Mouse (Mus musculus): ENCODE measurements around the gene Uggt2. TPM values are rescaled to one million over a fixed set of nuclear protein-coding genes. Genes with fewer than 3 reads are reported as not detected.
"Not testable (repeated sequence)": the region's sequence is repeated elsewhere in the genome, so short reads cannot be mapped to it uniquely, and the experiment has no call there.

The Uggt2 gene
- polyA plus RNA-seq, 1 experiment: 34.1 TPM

DNA sequence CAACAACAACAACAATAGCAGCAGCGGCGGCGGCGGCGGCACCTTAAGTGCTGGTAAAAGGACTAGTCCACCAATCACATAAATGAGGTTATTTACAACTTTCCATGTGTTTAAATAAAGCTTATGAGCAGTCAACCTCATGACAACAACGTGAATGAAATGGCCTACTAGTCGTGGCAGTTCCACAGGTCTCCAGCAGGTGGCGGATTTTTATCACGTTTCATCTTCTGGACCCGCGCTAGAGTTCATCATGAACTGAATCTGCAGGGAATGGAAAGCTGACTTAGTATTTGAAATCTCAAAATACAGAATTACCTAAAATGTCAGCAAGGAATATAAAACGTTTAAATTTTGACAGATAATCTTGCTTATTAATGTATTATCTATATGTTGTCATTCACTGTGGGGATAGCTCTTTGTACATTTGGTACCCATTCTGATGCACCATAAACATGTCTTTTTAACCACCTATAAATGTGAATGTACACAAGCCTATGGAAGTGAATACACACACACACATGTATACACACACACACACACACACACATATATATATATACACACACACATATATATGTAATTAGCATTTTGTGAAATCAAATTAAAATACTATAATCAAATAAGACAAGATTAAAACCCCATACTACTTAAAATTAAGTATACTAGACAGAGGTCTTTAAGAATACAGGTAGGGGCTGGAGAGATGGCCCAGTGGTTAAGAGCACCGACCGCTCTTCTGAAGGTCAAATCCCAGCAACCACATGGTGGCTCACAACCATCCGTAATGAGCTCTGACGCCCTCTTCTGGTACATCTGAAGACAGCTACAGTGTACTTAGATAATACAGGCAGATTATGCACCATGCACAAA is 112.3 kb downstream of the Uggt2 start:
- Histone ChIP-seq H3K27ac (ENCODE audit: insufficient read depth, low read length) (no peak overlapping the region), H3K4me3 (ENCODE audit: insufficient read depth, low read length) (no peak overlapping the region), H3K4me1 (ENCODE audit: control insufficient read depth, insufficient read depth, low read length) (no peaks in the 10 kb centered on the region)
- no peak for TF ChIP-seq POLR2A (IDR thresholded peaks at IDR 0.05; ENCODE audit: low read depth, low read length)
- TF ChIP-seq CTCF (IDR thresholded peaks at IDR 0.05; ENCODE audit: borderline replicate concordance, insufficient read depth, low read length): peak; percentile 41; the same call in 1 of the 2 replicates

- Histone ChIP-seq H3K27ac (ENCODE audit: insufficient read depth, low read length) (no peak overlapping the region), H3K4me1 (ENCODE audit: control insufficient read depth, insufficient read depth, low read length) (no peaks in the 10 kb centered on the region), H3K4me3 (ENCODE audit: insufficient read depth, low read length) (no peak overlapping the region)
- TF ChIP-seq POLR2A (IDR thresholded peaks at IDR 0.05; ENCODE audit: low read depth, low read length) (no peak), CTCF (IDR thresholded peaks at IDR 0.05; ENCODE audit: borderline replicate concordance, insufficient read depth, low read length) (no peak)
Measured at GRCm38 (mm10) chr14:118984161-118984560, 115.1 kb downstream of the Uggt2 start.

DNA sequence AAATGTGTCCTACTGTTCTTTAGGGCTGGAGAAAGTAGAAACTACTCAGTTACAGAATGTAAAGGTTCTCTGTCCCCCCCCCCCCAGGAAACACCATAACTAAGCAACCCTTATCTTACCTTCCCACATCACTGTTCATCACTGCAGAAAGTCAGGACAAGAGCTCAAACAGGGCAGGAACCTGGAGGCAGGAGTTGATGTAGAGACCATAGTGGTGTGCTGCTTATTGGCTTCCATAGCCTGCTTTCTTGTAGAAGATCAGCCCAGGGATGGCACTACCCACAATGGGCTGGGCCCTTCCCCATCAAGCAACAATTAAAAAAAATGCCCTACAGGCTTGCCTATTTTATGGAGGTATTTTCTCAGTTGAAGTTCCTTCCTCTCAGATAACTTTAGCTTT is 115.8 kb downstream of the Uggt2 start:
- H3K27ac ChIP-seq (ENCODE audit: insufficient read depth, low read length): no peak overlapping the region
- no peak overlapping the region for H3K4me3 ChIP-seq (ENCODE audit: insufficient read depth, low read length)
- H3K4me1 ChIP-seq (ENCODE audit: control insufficient read depth, insufficient read depth, low read length): no peaks in the 10 kb centered on the region
- TF ChIP-seq CTCF (IDR thresholded peaks at IDR 0.05; ENCODE audit: borderline replicate concordance, insufficient read depth, low read length) (no peak), POLR2A (IDR thresholded peaks at IDR 0.05; ENCODE audit: low read depth, low read length) (no peak)

GRCm38 (mm10) chr14:118982429-118983045 is 116.7 kb downstream of the Uggt2 start:
- not testable (repeated sequence) for H3K4me3 ChIP-seq (ENCODE audit: insufficient read depth, low read length); H3K27ac ChIP-seq (ENCODE audit: insufficient read depth, low read length); H3K4me1 ChIP-seq (ENCODE audit: control insufficient read depth, insufficient read depth, low read length)

- H3K27ac ChIP-seq (ENCODE audit: insufficient read depth, low read length); H3K4me1 ChIP-seq (ENCODE audit: control insufficient read depth, insufficient read depth, low read length); H3K4me3 ChIP-seq (ENCODE audit: insufficient read depth, low read length): not testable (repeated sequence)
Measured at GRCm38 (mm10) chr14:118981711-118982428, 117.4 kb downstream of the Uggt2 start.

DNA sequence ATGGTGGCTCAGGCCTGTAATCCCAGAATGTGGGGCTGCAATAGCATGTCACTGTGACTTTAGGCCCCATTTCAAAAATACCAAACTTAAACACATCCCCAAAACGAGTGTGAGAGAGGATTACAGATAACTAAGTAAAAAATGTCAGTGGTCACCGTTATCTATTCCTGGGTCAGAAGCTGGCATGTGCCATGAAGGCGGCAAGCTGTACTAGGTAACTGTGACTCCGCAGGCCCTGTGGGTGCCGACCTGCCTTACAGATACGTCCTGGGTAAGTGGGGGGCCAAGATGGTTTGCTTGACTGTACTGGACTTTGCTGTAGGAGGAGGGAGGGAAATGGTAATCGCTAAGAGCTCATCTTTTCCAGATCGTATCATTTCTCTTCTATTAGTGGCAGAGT is 118.3 kb downstream of the Uggt2 start:
- Histone ChIP-seq H3K4me3 (ENCODE audit: insufficient read depth, low read length) (no peak overlapping the region), H3K4me1 (ENCODE audit: control insufficient read depth, insufficient read depth, low read length) (no peaks in the 10 kb centered on the region), H3K27ac (ENCODE audit: insufficient read depth, low read length) (no peak overlapping the region)
- no peak for TF ChIP-seq POLR2A (IDR thresholded peaks at IDR 0.05; ENCODE audit: low read depth, low read length)
- no peak for TF ChIP-seq CTCF (IDR thresholded peaks at IDR 0.05; ENCODE audit: borderline replicate concordance, insufficient read depth, low read length)

GRCm38 (mm10) chr14:118980358-118980757 is 118.9 kb downstream of the Uggt2 start:
- no peak for TF ChIP-seq CTCF (IDR thresholded peaks at IDR 0.05; ENCODE audit: borderline replicate concordance, insufficient read depth, low read length)
- TF ChIP-seq POLR2A (IDR thresholded peaks at IDR 0.05; ENCODE audit: low read depth, low read length): no peak
- no peaks in the 10 kb centered on the region for H3K4me1 ChIP-seq (ENCODE audit: control insufficient read depth, insufficient read depth, low read length)
- no peak overlapping the region for H3K4me3 ChIP-seq (ENCODE audit: insufficient read depth, low read length)
- H3K27ac ChIP-seq (ENCODE audit: insufficient read depth, low read length): no peak overlapping the region

DNA sequence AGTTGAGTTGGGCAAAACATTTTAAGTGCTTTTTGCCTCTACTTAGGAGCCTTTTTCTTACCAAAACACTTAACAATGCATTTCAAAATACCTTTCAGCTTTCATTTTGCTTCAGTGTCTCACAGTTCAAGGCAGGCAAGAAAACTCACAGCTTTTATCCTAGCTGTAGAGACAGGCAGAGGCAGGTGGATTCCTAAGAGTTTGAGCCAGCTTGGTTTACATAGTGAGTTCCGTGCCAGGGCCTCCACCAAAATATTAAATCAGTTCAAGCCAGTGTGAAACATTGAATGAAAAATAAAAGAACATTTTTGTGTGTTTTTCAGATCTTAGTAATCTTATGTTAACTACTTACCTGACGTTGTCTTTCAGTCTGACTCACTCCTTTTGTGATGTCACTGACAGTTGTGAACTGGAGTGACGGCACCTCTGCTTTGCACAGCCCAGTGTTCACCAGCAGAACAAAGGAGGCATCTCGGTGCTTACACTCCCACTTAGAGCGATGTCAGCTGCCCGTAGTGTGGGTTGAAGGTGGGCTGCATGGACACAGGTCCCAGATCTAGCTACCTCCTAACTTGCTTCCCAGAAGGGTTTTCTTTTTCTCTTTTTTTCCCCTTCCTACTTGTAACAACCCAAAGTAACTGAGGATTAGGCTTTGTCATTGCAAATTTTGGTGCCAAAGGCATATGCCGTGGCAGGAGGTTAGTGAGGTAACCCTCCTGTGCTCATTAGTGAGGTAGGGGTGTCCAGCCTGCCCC is 119.5 kb downstream of the Uggt2 start:
- Histone ChIP-seq H3K27ac (ENCODE audit: insufficient read depth, low read length) (no peak overlapping the region), H3K4me3 (ENCODE audit: insufficient read depth, low read length) (no peak overlapping the region), H3K4me1 (ENCODE audit: control insufficient read depth, insufficient read depth, low read length) (no peaks in the 10 kb centered on the region)
- no peak for TF ChIP-seq CTCF (IDR thresholded peaks at IDR 0.05; ENCODE audit: borderline replicate concordance, insufficient read depth, low read length)
- no peak for TF ChIP-seq POLR2A (IDR thresholded peaks at IDR 0.05; ENCODE audit: low read depth, low read length)

- Histone ChIP-seq H3K4me3 (ENCODE audit: insufficient read depth, low read length) (no peak overlapping the region), H3K27ac (ENCODE audit: insufficient read depth, low read length) (no peak overlapping the region), H3K4me1 (ENCODE audit: control insufficient read depth, insufficient read depth, low read length) (no peaks in the 10 kb centered on the region)
- TF ChIP-seq CTCF (IDR thresholded peaks at IDR 0.05; ENCODE audit: borderline replicate concordance, insufficient read depth, low read length): no peak
Measured at GRCm38 (mm10) chr14:118977136-118977816, 122.0 kb downstream of the Uggt2 start.
